Mouse (Mus musculus) CD4-positive, CD25-positive, alpha-beta regulatory T cell (primary cell): ENCODE measurements around the gene Vmn2r55. TPM values are rescaled to one million over a fixed set of nuclear protein-coding genes. Genes with fewer than 3 reads are reported as not detected.

Experiments used
- polyA plus RNA-seq: library from polyadenylated mRNA; unstranded; fragments of 100-300 nt; shearing (Covaris generic); gene quantifications from one replicate; pipeline ENCODE4 v1.2.1, GENCODE M21; 2017

The Vmn2r55 gene
- not detected for polyA plus RNA-seq

DNA sequence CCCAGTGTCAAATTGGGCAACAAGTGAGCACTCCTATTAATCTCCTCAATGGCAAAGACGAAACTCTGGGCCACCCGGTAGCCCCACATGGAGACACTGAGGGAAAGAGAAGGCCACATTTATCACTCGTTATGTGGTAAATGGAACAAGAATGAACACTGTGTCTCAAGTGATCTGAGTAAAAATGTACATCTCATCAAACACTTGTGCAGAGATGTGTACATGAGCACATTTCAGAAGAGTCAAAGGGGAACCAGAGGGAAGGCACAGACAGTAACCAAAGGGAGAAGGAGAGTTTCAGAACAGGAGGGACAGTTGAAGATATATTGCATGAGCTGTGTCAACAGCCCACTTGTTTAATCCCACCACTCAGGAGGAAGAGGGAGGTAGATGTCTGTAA lies at the start of gene Vmn2r55:
TSS of gene Vmn2r55 (minus strand) at position 101 of the 400 bp plus-strand sequence.

DNA sequence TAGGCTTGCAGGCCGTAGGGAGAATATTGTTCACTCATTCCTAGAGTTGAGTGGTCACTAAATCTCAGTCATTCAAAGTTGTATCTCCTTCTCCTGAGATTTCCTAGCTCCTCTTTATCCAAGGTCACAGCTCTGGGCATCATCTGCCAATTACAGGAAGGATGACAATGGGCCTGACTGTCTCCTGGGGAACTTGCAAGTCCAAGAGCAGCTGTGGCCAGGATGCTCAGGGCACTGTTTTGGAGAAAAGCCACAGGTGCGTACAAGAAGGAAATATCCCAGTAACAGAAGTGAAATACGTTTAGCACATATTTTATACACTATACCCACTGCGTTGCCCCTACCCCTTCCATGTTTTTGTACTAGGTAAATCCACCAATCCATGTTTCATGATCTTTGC lies 44.6 kb downstream of the Vmn2r55 start, which contains the start of gene Vmn2r54:
TSS of gene Vmn2r54 (minus strand) at position 101 of the 400 bp plus-strand sequence.

DNA sequence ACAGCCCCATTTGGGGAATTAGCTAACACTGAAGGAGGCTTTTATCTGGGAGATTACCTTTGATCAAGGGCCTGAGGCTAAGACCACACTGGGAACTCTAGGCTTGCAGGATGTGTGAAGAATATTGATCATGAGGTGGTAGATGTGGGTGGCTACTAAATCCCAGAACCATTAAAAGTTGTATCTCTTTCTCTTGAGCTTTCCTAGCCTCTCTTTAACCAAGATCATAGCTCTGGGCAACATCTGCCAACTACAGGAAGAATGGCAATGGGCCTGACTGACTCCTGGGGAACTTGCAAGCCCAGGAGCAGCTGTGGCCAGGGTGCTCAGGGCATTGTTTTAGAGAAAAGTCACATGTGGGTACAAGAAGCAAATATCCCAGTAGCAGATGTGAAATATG lies 76.1 kb downstream of the Vmn2r55 start, which contains the start of gene Vmn2r53:
TSS of gene Vmn2r53 (minus strand) at position 101 of the 400 bp plus-strand sequence.

Other genes with a start within 250 kb of the Vmn2r55 start
- gene Zfp606, start 206.7 kb downstream of the Vmn2r55 start, polyA plus RNA-seq: 9.9 TPM
- gene 2900092C05Rik, start 172.5 kb downstream of the Vmn2r55 start, polyA plus RNA-seq: not detected
- gene Vmn2r53, start 76.2 kb downstream of the Vmn2r55 start, polyA plus RNA-seq: 0.05 TPM
- gene Vmn2r54, start 44.7 kb downstream of the Vmn2r55 start, polyA plus RNA-seq: not detected
- gene Vmn2r56, start 50.0 kb upstream of the Vmn2r55 start, polyA plus RNA-seq: not detected
- 3.0 TPM for gene Zscan18, start 118.6 kb upstream of the Vmn2r55 start, polyA plus RNA-seq
- 14.7 TPM for gene Zfp329, start 133.9 kb upstream of the Vmn2r55 start, polyA plus RNA-seq
- 73.3 TPM for gene Zfp110, start 149.8 kb upstream of the Vmn2r55 start, polyA plus RNA-seq
- gene Zfp128, start 196.2 kb upstream of the Vmn2r55 start, polyA plus RNA-seq: 3.5 TPM
- 10.3 TPM for gene Zscan22, start 212.8 kb upstream of the Vmn2r55 start, polyA plus RNA-seq
- gene Rps5, start 237.3 kb upstream of the Vmn2r55 start, polyA plus RNA-seq: 858 TPM
- 0.13 TPM for gene Rnf225, start 242.4 kb upstream of the Vmn2r55 start, polyA plus RNA-seq